Mouse (Mus musculus) gastrocnemius, postnatal 4 days (tissue): ENCODE results near the gene Olfr8. TPM values are rescaled to one million over a fixed set of nuclear protein-coding genes. Genes with fewer than 3 reads are reported as not detected.
"Not testable (repeated sequence)": the region's sequence is repeated elsewhere in the genome, so short reads cannot be mapped to it uniquely, and the experiment has no call there.

Source experiments
- DNase-seq, 2 experiments: peaks; one replicate each; pipeline ENCODE4 v3.0.0; 2021 to 2022; ENCODE audit warnings: low spot score in 2 of 2, mixed read lengths in 2 of 2
- long read RNA-seq, 2 experiments: library from polyadenylated mRNA; stranded (forward); transcript quantifications; one replicate each; pipeline ENCODE4 v2.0.0; 2021
- total RNA-seq, 2 experiments: library from RNA; stranded (reverse); gene quantifications; 2 replicates each; pipeline ENCODE4 v1.2.3; 2021

The Olfr8 gene
- not detected for total RNA-seq
- long read RNA-seq, experiment 1: 0 reads
- long read RNA-seq, experiment 2: 0 reads

DNA sequence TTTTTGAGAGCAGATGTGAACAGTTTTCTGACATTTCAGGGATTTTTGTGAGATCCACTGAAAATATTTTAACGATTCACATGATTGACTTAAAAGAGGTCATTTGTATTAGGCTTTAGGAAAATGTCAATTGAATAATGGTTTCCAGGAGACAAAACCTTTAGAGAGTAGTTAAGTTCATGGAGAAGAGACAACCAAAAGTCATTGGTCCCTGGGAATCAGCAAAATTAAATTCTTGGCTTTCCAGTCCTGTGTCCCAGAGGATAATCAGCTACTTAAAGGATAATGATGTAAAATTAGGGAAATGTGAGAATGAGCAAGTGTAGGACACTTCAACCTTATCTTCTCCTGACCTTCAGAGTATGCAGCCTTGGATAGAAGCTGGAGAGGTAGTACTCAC, at the start of gene Olfr8:
Gene Olfr8, plus strand, starts transcription at position 301 of the 400 bp plus-strand sequence.
- DNase-seq: not testable (repeated sequence)

DNA sequence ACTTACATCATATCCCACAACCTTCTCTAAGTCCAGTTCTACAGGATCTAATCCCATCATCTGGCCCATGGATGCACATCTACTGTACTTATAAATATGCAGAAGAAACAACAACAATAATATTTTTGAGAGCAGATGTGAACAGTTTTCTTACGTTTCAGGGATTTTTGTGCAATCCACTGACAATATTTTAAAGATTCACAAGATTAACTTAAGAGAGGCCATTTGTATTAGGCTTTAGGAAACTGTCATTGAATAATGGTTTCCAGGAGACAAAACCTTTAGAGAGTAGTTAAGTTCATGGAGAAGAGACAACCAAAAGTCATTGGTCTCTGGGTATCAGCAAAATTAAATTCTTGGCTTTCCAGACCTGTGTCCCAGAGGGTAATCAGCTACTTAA, 37.6 kb upstream of the Olfr8 start, which contains the start of gene Olfr1354:
Gene Olfr1354, plus strand, starts transcription at position 301 of the 400 bp plus-strand sequence.
- DNase-seq: not testable (repeated sequence)

DNA sequence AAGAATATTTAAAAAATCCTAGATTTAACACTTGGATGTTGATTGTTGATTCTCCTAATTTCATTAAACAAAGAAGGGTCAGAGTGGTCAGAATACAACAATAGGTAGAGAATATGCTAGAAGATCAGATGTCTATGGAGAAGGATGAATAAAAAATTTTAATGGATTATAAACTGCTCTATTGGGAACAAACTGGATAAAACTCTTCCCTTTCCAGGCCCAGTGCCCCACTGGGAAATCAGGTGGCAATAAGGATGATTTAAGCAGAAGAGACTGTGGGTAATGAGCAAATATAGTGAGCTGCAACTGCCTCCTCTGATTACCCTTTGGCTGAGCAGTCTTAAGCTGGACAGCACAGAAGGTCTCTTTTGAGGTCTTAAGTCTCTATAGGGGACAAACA, 12.6 kb downstream of the Olfr8 start, which contains the start of gene Olfr1353:
Gene Olfr1353, plus strand, starts transcription at position 301 of the 400 bp plus-strand sequence.
- not testable (repeated sequence) for DNase-seq

DNA sequence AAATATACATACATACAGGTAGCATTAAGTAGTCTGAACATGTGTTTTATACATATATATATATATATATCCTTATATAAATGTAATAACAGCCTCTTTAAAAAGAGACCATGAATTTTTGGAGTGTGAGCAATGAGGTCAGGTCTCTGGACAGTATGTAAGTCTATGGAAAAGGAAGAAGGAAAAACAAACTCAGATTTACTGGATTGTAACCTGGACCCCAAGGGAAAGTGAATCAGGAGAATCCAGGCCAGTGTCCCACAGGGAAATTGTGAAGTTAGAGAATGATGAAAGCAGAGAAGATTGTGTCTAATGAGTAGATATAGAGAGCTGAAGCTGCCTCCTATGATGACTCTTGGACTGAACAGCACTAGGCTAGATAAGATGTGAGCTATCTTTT, 30.3 kb downstream of the Olfr8 start, which contains the start of gene Olfr1352:
Gene Olfr1352, plus strand, starts transcription at position 301 of the 400 bp plus-strand sequence.
- no peak for DNase-seq

Other genes starting within 250 kb of the Olfr8 start
- gene Casp14, start 232.3 kb upstream of the Olfr8 start, total RNA-seq: not detected
- not detected for gene Ccdc105, start 197.6 kb upstream of the Olfr8 start, total RNA-seq
- under 1 TPM; 0.21 to 0.69 TPM for gene Slc1a6, start 170.1 kb upstream of the Olfr8 start, total RNA-seq
- not detected for gene Olfr1356, start 98.5 kb upstream of the Olfr8 start, total RNA-seq
- not detected for gene Olfr1355, start 75.1 kb upstream of the Olfr8 start, total RNA-seq
- not detected for gene Olfr1354, start 37.5 kb upstream of the Olfr8 start, total RNA-seq
- not detected for gene Olfr1353, start 12.7 kb downstream of the Olfr8 start, total RNA-seq
- not detected for gene Olfr1352, start 30.4 kb downstream of the Olfr8 start, total RNA-seq
- not detected for gene Olfr1351, start 61.8 kb downstream of the Olfr8 start, total RNA-seq
- gene Olfr57, start 78.1 kb downstream of the Olfr8 start, total RNA-seq: not detected
- 10 to 100 TPM; 17.4 to 19.3 TPM for gene 2610008E11Rik, start 147.0 kb downstream of the Olfr8 start, total RNA-seq
- not detected for gene Vmn2r80, start 198.1 kb downstream of the Olfr8 start, total RNA-seq